Mouse (Mus musculus) myocyte (in vitro differentiated cells): ENCODE results near the gene Hrh2.

Experiments used
- MYOG ChIP-seq, 3 experiments: IDR thresholded peaks; one replicate each; pipeline ENCODE4 v1.6.1; 2011; ENCODE audit warnings: control low read depth in 2 of 3, low read depth in 2 of 3, mild to moderate bottlenecking in 2 of 3; ENCODE audit not compliant: insufficient read length in 2 of 3, control insufficient read depth in 1 of 3, insufficient read depth in 1 of 3
- POLR2A ChIP-seq: IDR thresholded peaks from one replicate; pipeline ENCODE4 v1.6.1; 2011; ENCODE audit warnings: low read depth, mild to moderate bottlenecking, control low read depth, moderate library complexity; ENCODE audit not compliant: insufficient read length

DNA sequence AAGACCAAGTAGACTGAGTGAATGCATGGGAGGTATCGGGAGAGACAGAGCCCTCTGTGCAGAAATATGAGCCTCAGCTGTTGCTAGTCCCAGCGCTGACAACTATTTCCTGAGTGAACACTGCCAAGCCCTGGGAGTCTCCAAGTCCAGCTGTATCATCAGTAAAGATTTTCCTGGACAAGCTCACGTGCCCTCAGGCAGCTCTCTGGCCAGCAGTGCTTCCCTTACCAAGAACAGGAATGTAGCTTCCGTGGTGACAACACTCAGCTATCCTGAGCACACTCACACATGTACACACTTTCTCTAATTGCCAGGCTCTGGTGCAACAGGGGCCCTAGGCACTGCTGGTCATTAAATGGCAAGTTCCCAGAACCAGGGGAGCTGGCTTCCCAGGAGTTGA lies 57.1 kb downstream of the Hrh2 start:
- TF ChIP-seq POLR2A = no peak
- TF ChIP-seq MYOG (IDR thresholded peaks at IDR 0.05; ENCODE audit: control insufficient read depth in 1 of 3, insufficient read depth in 1 of 3, insufficient read length in 2 of 3, low read depth in 2 of 3) = peak in 2 of 3 experiments; percentile 62 to 74
